Mouse (Mus musculus) cerebellum, adult 18-20 months (tissue): ENCODE results near the gene Gm17359.

Experiments
- DNase-seq, 2 experiments: peaks; one replicate each; pipeline ENCODE4 v3.0.0; 2021

Gene Gm17359

DNA sequence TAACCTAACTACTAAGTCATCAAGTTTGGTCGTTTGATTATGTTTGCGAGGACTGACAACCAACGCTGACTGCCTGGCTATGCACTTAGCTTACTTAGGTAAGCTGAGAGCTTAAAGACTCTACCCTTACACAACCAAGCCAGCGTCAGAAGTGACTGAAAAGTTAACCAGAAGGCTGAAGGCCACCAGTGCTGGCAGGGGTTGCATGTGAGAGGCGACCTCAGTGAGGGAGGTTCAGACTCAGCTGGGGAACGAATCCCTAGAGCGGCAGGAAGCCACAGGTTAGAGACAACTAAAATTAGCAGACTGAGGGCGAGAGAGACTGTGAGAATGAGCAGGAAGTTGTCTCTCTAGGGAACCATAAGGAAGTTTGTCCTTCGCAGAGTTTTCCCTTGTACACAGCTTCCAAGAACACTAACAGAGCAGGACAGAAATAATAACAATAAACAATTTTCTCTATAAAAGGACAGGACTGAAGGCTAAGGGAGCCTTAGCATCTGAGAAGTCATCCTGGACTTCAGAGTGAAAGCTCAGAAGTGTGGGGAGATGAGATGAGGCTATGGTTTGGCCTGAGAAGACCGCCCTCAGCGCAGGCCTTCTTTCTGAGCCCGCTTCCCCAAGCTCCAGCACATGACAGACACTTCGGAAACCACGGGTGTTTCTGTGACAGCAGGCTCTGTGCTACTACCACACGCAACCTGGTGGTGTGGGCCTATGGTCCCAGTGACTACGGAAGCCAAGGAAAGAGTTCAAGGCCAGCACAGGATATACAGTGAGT, 148.0 kb downstream of the Gm17359 start:
- DNase-seq: no peak

DNA sequence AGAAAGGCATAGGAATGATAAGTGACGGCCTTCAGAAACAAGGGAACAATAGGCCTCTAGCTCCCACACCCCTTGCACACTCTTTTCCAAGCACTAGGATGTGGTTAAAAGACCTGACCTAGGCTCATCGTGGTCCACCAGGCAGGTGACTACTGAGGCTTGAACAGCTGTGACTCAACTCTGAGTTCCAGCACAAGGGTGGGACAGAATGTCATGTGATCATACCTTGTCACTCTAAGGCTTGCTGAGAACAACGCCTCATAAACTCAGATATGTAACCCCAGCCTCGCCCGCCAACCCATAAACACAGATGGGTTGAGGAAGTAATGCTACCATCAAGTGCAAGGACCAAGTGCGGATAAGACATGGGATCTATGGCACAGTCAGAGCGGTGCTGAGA, 151.6 kb downstream of the Gm17359 start:
- no peak for DNase-seq

DNA sequence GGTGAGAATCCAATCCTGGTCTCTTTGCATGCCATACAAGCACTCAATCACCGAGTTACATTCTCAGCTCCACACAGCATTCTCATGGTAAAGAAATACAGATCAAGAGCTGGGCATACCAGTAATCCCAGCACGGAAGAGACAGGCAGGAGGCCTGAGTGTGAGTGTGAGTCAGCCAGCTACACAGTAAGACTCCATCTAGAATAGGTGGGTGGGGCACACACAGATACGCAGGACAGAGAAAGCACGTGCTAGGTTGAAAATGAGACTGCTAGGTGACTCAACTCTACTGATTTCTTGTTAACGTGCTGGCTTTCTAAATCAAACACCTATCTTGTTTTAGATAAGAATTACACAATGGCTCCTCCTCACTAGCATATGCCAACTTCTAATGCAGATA, 153.6 kb downstream of the Gm17359 start:
- no peak for DNase-seq

DNA sequence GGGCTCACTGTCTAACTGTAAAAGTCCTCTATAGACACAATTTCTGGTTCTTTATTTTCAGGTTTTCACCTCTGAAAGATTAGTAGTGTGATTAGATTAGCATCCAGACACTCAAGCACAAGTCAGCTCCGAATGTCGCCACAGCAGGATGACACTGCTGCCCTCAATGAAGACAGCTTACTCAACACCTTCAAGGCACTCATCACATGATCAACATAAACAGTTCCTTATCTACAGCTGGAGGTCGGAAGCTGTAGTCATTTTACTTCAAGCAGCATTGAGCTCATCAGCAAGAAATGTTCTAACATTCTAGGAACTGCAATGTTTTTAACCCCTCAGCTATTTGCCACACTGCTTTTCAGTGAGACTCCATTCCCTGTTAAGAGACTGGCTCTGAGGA, 155.2 kb downstream of the Gm17359 start:
- DNase-seq: no peak

DNA sequence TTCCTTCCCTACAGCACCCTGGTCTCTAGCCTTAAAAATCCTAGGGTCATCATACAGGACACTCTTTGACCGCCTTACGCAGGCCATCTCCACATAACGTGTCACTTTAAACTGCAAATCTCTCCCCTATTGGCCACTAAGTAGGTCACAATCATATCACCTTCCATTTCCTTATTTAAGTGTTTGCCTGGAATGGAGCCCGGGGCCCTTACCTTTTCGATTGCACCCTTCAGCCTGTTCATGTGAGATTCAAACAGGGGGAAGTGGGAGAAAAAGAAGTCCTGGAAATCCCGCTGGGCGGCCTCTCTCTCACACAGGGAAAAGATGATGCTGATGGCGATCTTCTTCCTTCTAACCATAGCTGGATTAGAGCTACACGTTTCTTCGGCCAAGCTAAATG, 156.6 kb downstream of the Gm17359 start:
- DNase-seq: no peak

DNA sequence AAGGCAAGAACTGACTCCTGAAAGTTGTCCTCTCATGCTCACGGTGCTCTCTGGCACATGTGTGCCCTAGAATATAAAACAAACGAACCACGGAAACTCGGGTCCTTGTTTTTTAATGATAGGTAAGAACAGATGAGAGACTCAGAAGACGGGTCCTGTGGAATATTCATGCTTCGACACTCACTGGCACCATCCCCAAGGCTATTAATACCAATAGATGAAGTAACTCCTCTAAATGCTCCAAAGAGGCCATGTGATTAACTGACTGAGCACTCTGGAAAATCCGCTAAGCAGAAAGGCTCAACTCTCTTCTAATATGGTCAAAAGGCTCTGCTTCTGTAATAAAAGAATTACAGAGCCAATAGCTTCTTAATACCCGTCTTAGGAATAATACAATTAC, 157.6 kb downstream of the Gm17359 start:
- DNase-seq: no peak

DNA sequence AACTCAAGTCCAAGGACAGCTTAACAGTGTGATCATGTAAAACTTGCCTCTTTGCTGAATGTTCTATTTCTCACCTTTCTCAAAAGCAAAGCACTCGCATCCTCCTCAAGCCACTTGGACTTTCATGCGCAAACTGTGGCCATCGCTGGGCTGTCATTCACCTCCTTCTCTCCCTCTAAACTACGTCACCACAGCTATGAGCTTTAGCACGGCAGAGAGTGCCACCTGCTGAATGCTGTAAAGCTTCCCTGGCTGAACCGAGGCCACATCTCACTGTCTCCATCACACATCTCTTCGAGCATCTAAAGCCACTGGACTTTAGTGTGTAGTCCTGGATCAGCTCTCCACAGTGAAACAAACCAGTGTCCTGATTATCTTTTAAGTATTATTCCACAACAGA, 158.7 kb downstream of the Gm17359 start:
- peak in 1 of 2 experiments; percentile 36 for DNase-seq

DNA sequence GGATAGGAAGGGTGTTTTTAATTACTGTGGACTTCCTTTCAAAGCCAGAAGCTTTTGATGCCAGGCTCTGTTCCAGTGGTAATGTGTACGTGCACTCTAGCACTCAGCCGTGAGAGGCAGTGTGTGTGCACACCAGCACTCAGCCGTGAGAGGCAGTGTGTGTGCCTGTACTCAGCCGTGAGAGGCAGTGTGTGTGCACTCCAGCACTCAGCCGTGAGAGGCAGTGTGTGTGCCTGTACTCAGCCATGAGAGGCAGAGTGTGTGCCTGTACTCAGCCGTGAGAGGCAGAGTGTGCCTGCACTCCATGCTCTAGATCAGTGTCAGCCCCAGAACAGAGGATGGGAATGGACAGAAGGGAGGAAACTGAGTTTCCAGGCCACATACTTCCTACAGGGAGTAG, 160.2 kb downstream of the Gm17359 start:
- DNase-seq: no peak

DNA sequence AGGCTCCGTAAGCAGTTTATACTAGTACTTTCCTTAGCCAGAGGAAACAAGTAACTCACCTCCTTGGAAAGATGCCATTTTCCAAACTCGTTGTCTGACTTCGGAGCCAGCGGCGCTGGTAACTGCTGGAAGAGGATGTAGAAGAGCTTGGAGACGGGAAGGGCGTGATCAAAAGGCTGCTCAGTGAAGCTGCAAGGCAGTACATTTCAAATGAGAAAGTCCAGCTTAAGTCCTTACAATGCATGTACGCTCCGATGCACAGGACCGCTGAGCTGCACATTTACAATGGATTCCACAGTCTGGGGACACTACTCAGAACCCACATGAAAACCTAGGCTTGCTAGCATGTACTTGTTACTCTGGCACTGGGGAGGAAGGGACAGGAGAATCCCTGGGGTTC, 163.8 kb downstream of the Gm17359 start:
- no peak for DNase-seq

DNA sequence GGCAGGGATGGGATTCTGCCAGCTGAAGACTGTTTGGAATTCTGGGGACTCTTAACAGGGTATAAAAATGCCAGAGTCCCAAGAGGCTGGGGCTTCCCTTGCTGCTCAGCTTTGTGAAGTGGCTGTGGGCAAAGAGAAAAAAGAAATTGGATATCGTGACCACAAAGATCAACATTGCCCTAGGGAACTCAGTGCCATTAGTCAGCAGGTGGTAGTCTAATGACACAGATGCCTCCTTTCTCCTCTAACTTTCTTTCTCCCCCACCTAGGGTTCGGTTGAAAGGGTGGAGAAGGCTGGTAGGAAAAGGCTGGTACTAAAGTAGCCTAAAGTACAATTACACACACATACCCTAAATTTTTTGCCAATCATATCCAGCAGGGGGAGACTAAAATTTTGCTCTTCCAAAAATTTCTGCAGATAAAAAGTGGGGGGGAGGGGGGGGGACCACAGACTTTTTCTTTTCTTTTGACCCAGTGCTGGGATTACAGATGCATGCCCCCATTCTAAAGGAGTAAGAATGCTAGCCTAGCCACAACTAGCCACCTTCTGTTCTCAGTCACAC, 164.8 kb downstream of the Gm17359 start:
- no peak for DNase-seq
